Mouse (Mus musculus) inflammation-experienced regulatory T-cells (primary cell): Measurements from ENCODE around the gene Spryd7. TPM values are rescaled to one million over a fixed set of nuclear protein-coding genes. Genes with fewer than 3 reads are reported as not detected.

Experiments
- polyA plus RNA-seq, 2 experiments: library from polyadenylated mRNA; unstranded; fragments of 100-300 nt; shearing (Covaris generic); gene quantifications; one replicate each; pipeline ENCODE4 v1.2.1; 2017

Gene Spryd7
- polyA plus RNA-seq, result 10 to 100 TPM; 12.4 to 17.2 TPM

DNA sequence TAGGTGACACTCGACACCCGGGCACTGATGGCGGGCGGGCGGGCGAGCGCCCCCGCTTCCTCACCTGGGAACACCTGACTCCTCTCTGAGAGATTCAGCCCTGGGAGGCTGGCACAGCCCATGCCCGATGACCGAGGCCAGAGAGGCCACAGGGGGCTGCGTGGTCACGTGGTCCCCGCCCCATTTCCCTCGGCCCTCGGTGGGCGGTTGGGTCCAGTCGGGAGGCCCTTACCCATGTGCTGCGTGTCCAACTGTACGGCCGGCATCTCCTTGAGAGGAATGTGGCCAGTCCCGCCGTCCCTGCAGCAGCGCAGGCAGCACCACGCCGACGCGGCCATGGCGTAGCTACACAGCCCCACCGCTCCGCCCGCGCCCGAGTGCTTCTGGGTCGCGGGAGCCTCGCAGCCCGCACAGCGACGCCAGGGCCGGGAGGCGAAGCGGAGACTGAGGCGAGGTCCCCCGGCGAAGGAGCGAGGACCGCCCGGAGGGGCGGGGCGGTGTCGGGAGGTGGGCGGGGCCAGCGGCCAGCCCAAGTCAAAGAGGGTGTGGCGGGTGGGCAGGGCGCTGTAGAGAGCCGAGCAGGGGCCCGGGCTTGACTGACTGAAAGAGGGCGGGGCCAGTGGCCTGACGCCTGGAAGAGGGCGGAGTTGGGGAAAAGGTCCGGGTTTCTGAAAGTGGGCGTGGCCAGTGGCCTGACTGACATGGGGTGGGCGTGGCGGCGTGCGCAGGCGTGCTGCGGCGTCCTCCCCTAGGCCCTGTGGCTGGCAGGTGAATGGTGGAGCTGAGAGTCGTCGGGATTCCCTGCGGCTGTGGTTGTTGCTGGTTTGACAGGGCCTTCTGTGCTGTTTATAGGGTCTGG, at the start of gene Spryd7:
Spryd7 (minus strand) TSS at position 598 of the 859 bp plus-strand sequence.

DNA sequence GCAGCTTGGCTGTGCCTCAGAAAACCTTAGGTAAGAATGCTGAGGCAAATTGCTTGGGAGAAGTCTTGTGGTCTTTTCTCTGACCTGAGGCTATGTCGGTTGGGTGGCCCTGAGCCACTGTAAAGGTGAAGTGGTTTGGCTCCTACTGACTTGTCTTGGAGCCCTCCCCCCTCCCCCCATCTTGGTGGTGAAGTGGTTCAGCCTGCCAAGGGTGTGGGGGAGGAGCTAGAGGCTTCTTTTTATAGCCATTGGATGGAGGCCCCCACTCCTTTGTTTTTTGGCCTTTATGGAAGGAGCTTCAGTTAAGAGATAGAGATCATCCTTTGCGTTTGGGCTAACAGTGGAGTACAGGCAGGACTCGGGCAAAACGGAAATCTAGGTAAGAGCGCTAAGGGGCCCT, 41.3 kb upstream of the Spryd7 start, which contains the start of gene Trim13:
Trim13 (plus strand) TSS at position 280 of the 400 bp plus-strand sequence.

Other genes starting within 250 kb of the Spryd7 start
- gene Arl11, start 247.1 kb downstream of the Spryd7 start, polyA plus RNA-seq, result 1 to 10 TPM in 1 of 2 experiments, under 1 TPM in 1; 0.39 to 2.0 TPM
- gene Ebpl, start 196.4 kb downstream of the Spryd7 start, polyA plus RNA-seq, result 10 to 100 TPM; 18.7 to 18.9 TPM
- 10 to 100 TPM; 35.5 to 35.6 TPM for gene Kpna3, start 117.0 kb downstream of the Spryd7 start, polyA plus RNA-seq
- 10 to 100 TPM in 1 of 2 experiments, 1 to 10 TPM in 1; 5.8 to 10.5 TPM for gene Trim13, start 41.4 kb upstream of the Spryd7 start, polyA plus RNA-seq
- gene Kcnrg, start 50.6 kb upstream of the Spryd7 start, polyA plus RNA-seq, result 1 to 10 TPM in 1 of 2 experiments, under 1 TPM in 1; 0.89 to 1.5 TPM